Mouse (Mus musculus) left cerebral cortex, postnatal 10 days (tissue): Measurements from ENCODE around the gene Eif3c. TPM values are rescaled to one million over a fixed set of nuclear protein-coding genes. Genes with fewer than 3 reads are reported as not detected.

Experiments used
- DNase-seq, 2 experiments: peaks; one replicate each; pipeline ENCODE4 v3.0.0; 2021 to 2022; ENCODE audit warnings: low spot score in 2 of 2, mixed read lengths in 1 of 2; ENCODE audit errors: extremely low spot score in 1 of 2
- intact Hi-C: fragments of 180-260 bp; cut with DNase I; formaldehyde crosslinking; loops from one replicate; pipeline ENCODE4 v1.15.1; 2025
- total RNA-seq, 2 experiments: library from RNA; stranded (reverse); gene quantifications; 2 replicates each; pipeline ENCODE4 v1.2.3; 2021

The Eif3c gene
- total RNA-seq: 100 to 1,000 TPM; 194 to 195 TPM

GRCm38 (mm10) chr7:126566094-126566765 lies at the start of gene Eif3c:
TSS of gene Eif3c (minus strand) at chr7:126566411.
- intact Hi-C loops: no loop called here
- peak; percentile 87 for DNase-seq

GRCm38 (mm10) chr7:126612736-126613135 lies 46.5 kb upstream of the Eif3c start:
- intact Hi-C loops: no loop called here
- DNase-seq: no peak

GRCm38 (mm10) chr7:126607796-126608195 lies 41.6 kb upstream of the Eif3c start:
- no peak for DNase-seq
- intact Hi-C loops: no loop called here

- intact Hi-C loops: no loop called here
- DNase-seq: peak in 1 of 2 experiments; percentile 42
These were observed 40.9 kb upstream of the Eif3c start for GRCm38 (mm10) chr7:126607064-126607463.

GRCm38 (mm10) chr7:126606611-126607010 lies 40.4 kb upstream of the Eif3c start:
- intact Hi-C loops: no loop called here
- no peak for DNase-seq

- intact Hi-C loops: no loop called here
These were observed 36.4 kb upstream of the Eif3c start for GRCm38 (mm10) chr7:126602650-126603049.

GRCm38 (mm10) chr7:126601896-126602295 lies 35.7 kb upstream of the Eif3c start:
- intact Hi-C loops: no loop called here
- no peak for DNase-seq

More at GRCm38 (mm10) chr7:126602650-126603049, 36.4 kb upstream of the Eif3c start:
- DNase-seq: no peak

GRCm38 (mm10) chr7:126598919-126599318 lies 32.7 kb upstream of the Eif3c start:
- intact Hi-C loops: no loop called here
- DNase-seq: no peak

- intact Hi-C loops: no loop called here
- DNase-seq: no peak
These were observed 30.2 kb upstream of the Eif3c start for GRCm38 (mm10) chr7:126596414-126596813.

- intact Hi-C loops: no loop called here
- DNase-seq: no peak
These were observed 29.7 kb upstream of the Eif3c start for GRCm38 (mm10) chr7:126595890-126596289.

GRCm38 (mm10) chr7:126594862-126595561 lies 28.8 kb upstream of the Eif3c start, which contains the start of gene Il27:
TSS of gene Il27 (minus strand) at chr7:126594941.
- no peak for DNase-seq
- intact Hi-C loops: no loop called here

GRCm38 (mm10) chr7:126587779-126588178 lies 21.6 kb upstream of the Eif3c start:
- peak in 1 of 2 experiments; percentile 88 for DNase-seq
- intact Hi-C loops: loop anchor here (2.0 kb wide), 1 partner anchor 49 kb away; no protein-coding TSS in a partner anchor

GRCm38 (mm10) chr7:126586839-126587238 lies 20.6 kb upstream of the Eif3c start:
- intact Hi-C loops: loop anchor here (2.0 kb wide), 1 partner anchor 50 kb away; no protein-coding TSS in a partner anchor

GRCm38 (mm10) chr7:126585717-126586116 lies 19.5 kb upstream of the Eif3c start, which contains the start of gene Cln3:
TSS of gene Cln3 (minus strand) at chr7:126585817.
- intact Hi-C loops: loop anchor here (2.0 kb wide), 1 partner anchor 51 kb away; no protein-coding TSS in a partner anchor

More at GRCm38 (mm10) chr7:126586839-126587238, 20.6 kb upstream of the Eif3c start:
- DNase-seq: peak in 1 of 2 experiments; percentile 49

GRCm38 (mm10) chr7:126584506-126584977 lies 18.3 kb upstream of the Eif3c start, which contains the start of gene Apobr:
TSS of gene Apobr (plus strand) at chr7:126584942.
- intact Hi-C loops: loop anchor here (5.0 kb wide), 1 partner anchor 108 kb away; no protein-coding TSS in a partner anchor
- DNase-seq: no peak

More at GRCm38 (mm10) chr7:126585717-126586116, 19.5 kb upstream of the Eif3c start, which contains the start of gene Cln3:
- DNase-seq: no peak

- intact Hi-C loops: loop anchor here (5.0 kb wide), 1 partner anchor 109 kb away; no protein-coding TSS in a partner anchor
- DNase-seq: no peak
These were observed 17.6 kb upstream of the Eif3c start for GRCm38 (mm10) chr7:126583761-126584160.

GRCm38 (mm10) chr7:126583251-126583709 lies 17.1 kb upstream of the Eif3c start:
- intact Hi-C loops: loop anchor here (5.0 kb wide), 1 partner anchor 109 kb away; no protein-coding TSS in a partner anchor
- DNase-seq: peak; percentile 82 to 91

- intact Hi-C loops: loop anchor here (5.0 kb wide), 1 partner anchor 110 kb away; no protein-coding TSS in a partner anchor
- DNase-seq: peak in 1 of 2 experiments; percentile 55
These were observed 16.5 kb upstream of the Eif3c start for GRCm38 (mm10) chr7:126582759-126583158.

- intact Hi-C loops: loop anchor here (5.0 kb wide), 1 partner anchor 111 kb away; no protein-coding TSS in a partner anchor
- DNase-seq: no peak
These were observed 15.4 kb upstream of the Eif3c start for GRCm38 (mm10) chr7:126581661-126582060.
